In genomic region chr6:98118355-98119150, GRCm38 (mm10) we compare ENCODE assay signal across 20 mouse cellular contexts.
DNase-seq lines count a peak whose midpoint lies in the region; ATAC-seq and TF ChIP-seq lines count a peak whose summit lies in the region.
"Had no signal": no experiment of that assay in that cellular context is flagged by ENCODE, and none has a peak within 500 bp of the region (broad histone marks: within the 10 kb centered on the region; RNA-seq: fewer than 3 reads in every experiment).

No protein-coding gene starts in this region.

- no peak overlapping the region for H3K4me2 ChIP-seq in midbrain, embryonic 13.5 days (replicated peaks)
- H3K4me2 ChIP-seq in midbrain, embryonic 11.5 days: no peak overlapping the region
- H3K4me2 ChIP-seq in forebrain, postnatal 0 days (ENCODE audit: low read depth): peak overlapping the region; percentile 0; the same call in 1 of the 2 replicates
- H3K4me2 ChIP-seq in midbrain, postnatal 0 days (ENCODE audit: low read depth, low read length, poor library complexity, severe bottlenecking): no peak overlapping the region
- H3K4me2 ChIP-seq: hindbrain, embryonic 15.5 days; limb, embryonic 12.5 days; liver, embryonic 12.5 days had no signal

- no peak for TF ChIP-seq CTCF in forebrain, postnatal 0 days (IDR thresholded peaks at IDR 0.05; ENCODE audit: low read depth)
- no peak for TF ChIP-seq CTCF in midbrain, postnatal 0 days (IDR thresholded peaks at IDR 0.05)

- DNase-seq in cerebellum, postnatal 10 days: peak; percentile 21 to 22
- no peak for DNase-seq in midbrain, embryonic 11.5 days (ENCODE audit: low spot score, missing footprints)
- DNase-seq in forebrain, postnatal 0 days: peak; percentile 70
- peak; percentile 46 for DNase-seq in midbrain, postnatal 0 days (ENCODE audit: low spot score)
- no peak for DNase-seq in layer of hippocampus, postnatal 10 days (ENCODE audit: low spot score in 2 of 2)
- no peak for DNase-seq in left cerebral cortex, postnatal 25 days (ENCODE audit: low spot score in 2 of 2)
- DNase-seq: adrenal gland, postnatal 25 days; cerebellum, adult 2 months; gastrocnemius, postnatal 14 days; heart, adult 2 months; kidney, adult 18-20 months; kidney, postnatal 14 days; lung, adult 2 months had no signal

- no peaks in the 10 kb centered on the region for H3K36me3 ChIP-seq in midbrain, embryonic 13.5 days
- no peaks in the 10 kb centered on the region for H3K36me3 ChIP-seq in midbrain, embryonic 11.5 days (ENCODE audit: control insufficient read depth, insufficient read depth, low read length)
- H3K36me3 ChIP-seq in forebrain, postnatal 0 days (ENCODE audit: insufficient read depth): no peaks in the 10 kb centered on the region
- H3K36me3 ChIP-seq in midbrain, postnatal 0 days (ENCODE audit: insufficient read depth, low read length): no peaks in the 10 kb centered on the region
- H3K36me3 ChIP-seq: hindbrain, embryonic 15.5 days; limb, embryonic 12.5 days; liver, embryonic 12.5 days had no signal

- no peak overlapping the region for H3K9ac ChIP-seq in midbrain, embryonic 13.5 days (replicated peaks)
- H3K9ac ChIP-seq in midbrain, embryonic 11.5 days (ENCODE audit: low read length): no peak overlapping the region
- no peak overlapping the region for H3K9ac ChIP-seq in forebrain, postnatal 0 days
- no peak overlapping the region for H3K9ac ChIP-seq in midbrain, postnatal 0 days (replicated peaks; ENCODE audit: low read length, poor library complexity, severe bottlenecking)
- H3K9ac ChIP-seq: hindbrain, embryonic 15.5 days; limb, embryonic 12.5 days; liver, embryonic 12.5 days had no signal

- WGBS in midbrain, embryonic 13.5 days: 37% methylated on average over 9 of the region's 9 CpGs
- WGBS in midbrain, embryonic 11.5 days: 67% methylated on average over 9 of the region's 9 CpGs
- 16% methylated on average over 9 of the region's 9 CpGs for WGBS in forebrain, postnatal 0 days
- 48% methylated on average over 9 of the region's 9 CpGs for WGBS in midbrain, postnatal 0 days

- intact Hi-C loops in left cerebral cortex, postnatal 25 days (cut with DNase I): no loop called here

- 0 out of 2 replicates have a peak overlapping the region, but pooled peaks have one; percentile 10 for H3K27ac ChIP-seq in midbrain, embryonic 13.5 days
- no peak overlapping the region for H3K27ac ChIP-seq in midbrain, embryonic 11.5 days (ENCODE audit: low read depth, low read length)
- no peak overlapping the region for H3K27ac ChIP-seq in forebrain, postnatal 0 days (ENCODE audit: low read depth, low read length)
- H3K27ac ChIP-seq in midbrain, postnatal 0 days (ENCODE audit: low read depth, low read length): no peak overlapping the region
- H3K27ac ChIP-seq: heart, adult 2 months; hindbrain, embryonic 15.5 days; layer of hippocampus, adult 2 months; limb, embryonic 12.5 days; liver, embryonic 12.5 days had no signal

- H3K4me3 ChIP-seq in midbrain, embryonic 13.5 days (replicated peaks): no peak overlapping the region
- no peak overlapping the region for H3K4me3 ChIP-seq in midbrain, embryonic 11.5 days (ENCODE audit: low read depth, low read length)
- H3K4me3 ChIP-seq in forebrain, postnatal 0 days (ENCODE audit: low read depth, low read length): no peak overlapping the region
- H3K4me3 ChIP-seq in midbrain, postnatal 0 days (ENCODE audit: low read depth, low read length): no peak overlapping the region
- H3K4me3 ChIP-seq: heart, adult 2 months; hindbrain, embryonic 15.5 days; layer of hippocampus, adult 2 months; limb, embryonic 12.5 days; liver, embryonic 12.5 days had no signal

- no peak for ATAC-seq in cerebellum, adult (ENCODE audit: insufficient number of reproducible peaks, low FRiP score, low TSS enrichment)
- ATAC-seq in midbrain, embryonic 13.5 days: peak; percentile 82
- ATAC-seq in midbrain, embryonic 11.5 days (ENCODE audit: low FRiP score): no peak
- peak; percentile 71; the same call in 1 of the 2 replicates for ATAC-seq in forebrain, postnatal 0 days
- no peak for ATAC-seq in midbrain, postnatal 0 days (ENCODE audit: low FRiP score)
- ATAC-seq: liver, embryonic 12.5 days; Patski had no signal

- H3K27me3 ChIP-seq in midbrain, embryonic 13.5 days: no peaks in the 10 kb centered on the region
- H3K27me3 ChIP-seq in midbrain, embryonic 11.5 days (ENCODE audit: control insufficient read depth, insufficient read depth, low read length): no peaks in the 10 kb centered on the region
- H3K27me3 ChIP-seq in forebrain, postnatal 0 days (ENCODE audit: insufficient read depth, low read length): no peaks in the 10 kb centered on the region; the same call in none of the 2 replicates
- H3K27me3 ChIP-seq in midbrain, postnatal 0 days (ENCODE audit: insufficient read depth, low read length): no peaks in the 10 kb centered on the region
- H3K27me3 ChIP-seq: hindbrain, embryonic 15.5 days; limb, embryonic 12.5 days; liver, embryonic 12.5 days had no signal

- peaks cover 25% of the 10 kb centered on the region for H3K4me1 ChIP-seq in midbrain, embryonic 13.5 days (replicated peaks)
- peaks cover 9% of the 10 kb centered on the region for H3K4me1 ChIP-seq in midbrain, embryonic 11.5 days (ENCODE audit: control insufficient read depth, insufficient read depth, low read length)
- H3K4me1 ChIP-seq in forebrain, postnatal 0 days (ENCODE audit: insufficient read depth): 0 out of 2 replicates have a peak, but pooled peaks cover 4% of the 10 kb centered on the region
- H3K4me1 ChIP-seq in midbrain, postnatal 0 days (ENCODE audit: insufficient read depth, low read length): no peaks in the 10 kb centered on the region
- H3K4me1 ChIP-seq: liver, embryonic 12.5 days had no signal

- no peaks in the 10 kb centered on the region for H3K9me3 ChIP-seq in midbrain, embryonic 13.5 days
- H3K9me3 ChIP-seq in midbrain, embryonic 11.5 days (ENCODE audit: control insufficient read depth, low read length): no peaks in the 10 kb centered on the region
- H3K9me3 ChIP-seq in forebrain, postnatal 0 days (ENCODE audit: low read length): no peaks in the 10 kb centered on the region
- H3K9me3 ChIP-seq in midbrain, postnatal 0 days (ENCODE audit: low read length): no peaks in the 10 kb centered on the region
- H3K9me3 ChIP-seq: hindbrain, embryonic 15.5 days; limb, embryonic 12.5 days; liver, embryonic 12.5 days had no signal

Comparison
In these comparisons a context has a peak if more than half of its experiments do, and no peak if none do; other contexts are left out.
1. DNase-seq: peak in cerebellum, postnatal 10 days (2 of 2), forebrain, postnatal 0 days (single experiment) and midbrain, postnatal 0 days (single experiment); none in midbrain, embryonic 11.5 days (single experiment), layer of hippocampus, postnatal 10 days (0 of 2) and left cerebral cortex, postnatal 25 days (0 of 2).
2. ATAC-seq: peak in midbrain, embryonic 13.5 days (single experiment) and forebrain, postnatal 0 days (single experiment); none in cerebellum, adult (single experiment), midbrain, embryonic 11.5 days (single experiment) and midbrain, postnatal 0 days (single experiment).